Mouse (Mus musculus) effector memory CD4-positive, alpha-beta T cell, adult 5 months (primary cell): Measurements from ENCODE around the gene Tnfsf11. TPM values are rescaled to one million over a fixed set of nuclear protein-coding genes. Genes with fewer than 3 reads are reported as not detected.

Experiments
- polyA plus RNA-seq: library from polyadenylated mRNA; unstranded; fragments of 100-300 nt; shearing (Covaris generic); gene quantifications from one replicate; pipeline ENCODE4 v1.2.1, GENCODE M21; 2017

The Tnfsf11 gene
- 159 TPM for polyA plus RNA-seq

DNA sequence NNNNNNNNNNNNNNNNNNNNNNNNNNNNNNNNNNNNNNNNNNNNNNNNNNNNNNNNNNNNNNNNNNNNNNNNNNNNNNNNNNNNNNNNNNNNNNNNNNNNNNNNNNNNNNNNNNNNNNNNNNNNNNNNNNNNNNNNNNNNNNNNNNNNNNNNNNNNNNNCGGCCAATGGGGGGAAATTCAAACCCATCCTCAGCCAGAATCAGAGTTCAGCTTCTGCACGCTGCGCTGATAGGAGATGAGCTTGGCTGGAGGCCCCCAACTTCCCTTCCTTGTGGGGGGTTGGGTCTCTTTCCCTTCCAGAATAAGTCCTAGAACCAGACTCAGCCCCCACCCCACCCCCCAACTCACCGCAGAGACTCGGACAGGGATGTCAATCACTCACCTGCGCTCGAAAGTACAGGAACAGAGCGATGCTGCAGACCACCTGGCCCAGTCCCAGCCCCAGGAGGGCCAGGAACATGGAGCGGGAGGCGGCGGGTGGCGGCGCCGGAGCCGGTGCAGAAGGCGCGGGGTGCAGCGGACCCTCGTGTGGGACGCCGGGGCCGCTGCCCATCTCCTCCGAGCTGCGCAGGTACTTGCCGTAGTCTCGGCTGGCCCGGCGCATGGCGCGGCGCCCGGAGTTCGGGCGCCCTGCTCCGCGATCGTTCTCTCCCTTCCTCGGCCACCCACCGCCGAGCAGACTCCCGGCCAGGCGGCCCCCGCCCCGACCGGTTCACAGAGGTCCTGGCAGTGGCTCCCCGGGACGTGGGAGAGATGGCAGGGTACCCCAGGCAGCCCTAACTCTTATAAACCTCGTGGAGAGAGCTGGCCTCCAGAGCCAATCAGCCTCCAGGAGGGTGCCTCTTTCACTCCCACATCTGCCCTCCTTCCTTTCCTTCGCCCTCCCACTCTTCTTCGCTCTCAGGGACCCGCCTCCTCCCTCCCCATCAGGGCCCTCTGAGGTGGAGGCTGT lies at the start of gene Tnfsf11:
Gene Tnfsf11 (minus strand): TSS at position 758 of the 952 bp plus-strand sequence.

Other genes with a start within 250 kb of the Tnfsf11 start
- not detected for gene Fam216b, start 219.0 kb downstream of the Tnfsf11 start, polyA plus RNA-seq
- gene Akap11, start 228.8 kb upstream of the Tnfsf11 start, polyA plus RNA-seq, result 19.4 TPM